Mouse (Mus musculus) thymus, adult 2 months (tissue): Measurements from ENCODE around the gene Dixdc1. TPM values are rescaled to one million over a fixed set of nuclear protein-coding genes. Genes with fewer than 3 reads are reported as not detected.
A peak's percentile ranks its signal among the peaks of the same experiment; 100 is the strongest.
"Not testable (repeated sequence)": the region's sequence is repeated elsewhere in the genome, so short reads cannot be mapped to it uniquely, and the experiment has no call there.

ENCODE experiments used
- DNase-seq: peaks from one replicate; pipeline ENCODE4 v3.0.0; 2021
- H3K27ac ChIP-seq: fragments of 200-500 bp; 2 replicates; pipeline ENCODE4 v1.5.1; 2012; ENCODE audit warnings: low read length, control low read depth; ENCODE audit not compliant: control insufficient read depth, insufficient read depth
- H3K27me3 ChIP-seq: fragments of 200-500 bp; 2 replicates; pipeline ENCODE4 v1.6.1; 2012; ENCODE audit warnings: mild to moderate bottlenecking, low read length, moderate library complexity, mixed read lengths; ENCODE audit not compliant: control insufficient read depth, insufficient read depth
- H3K36me3 ChIP-seq: fragments of 200-500 bp; 2 replicates; pipeline ENCODE4 v1.6.1; 2012; ENCODE audit warnings: mild to moderate bottlenecking, low read length, moderate library complexity; ENCODE audit not compliant: control insufficient read depth, insufficient read depth
- H3K4me1 ChIP-seq: fragments of 200-500 bp; replicated peaks from 2 replicates; pipeline ENCODE4 v1.6.1; 2012; ENCODE audit warnings: low read length; ENCODE audit not compliant: control insufficient read depth, insufficient read depth
- H3K4me3 ChIP-seq: fragments of 200-500 bp; 2 replicates; pipeline ENCODE4 v1.5.1; 2012; ENCODE audit warnings: mild to moderate bottlenecking, low read length, control low read depth, moderate library complexity; ENCODE audit not compliant: control insufficient read depth, insufficient read depth
- CTCF ChIP-seq: fragments of 200-500 bp; IDR thresholded peaks from 2 replicates; pipeline ENCODE4 v1.5.1; 2012; ENCODE audit warnings: mild to moderate bottlenecking, control low read depth, low read length, moderate library complexity, borderline replicate concordance; ENCODE audit not compliant: control insufficient read depth, poor library complexity, insufficient read depth; ENCODE audit errors: extremely low read depth
- POLR2A ChIP-seq: fragments of 200-500 bp; IDR thresholded peaks from 2 replicates; pipeline ENCODE4 v1.6.1; 2012; ENCODE audit warnings: mild to moderate bottlenecking, low read length, control low read depth, moderate library complexity; ENCODE audit not compliant: control insufficient read depth, poor library complexity, insufficient read depth; ENCODE audit errors: extremely low read depth
- WGBS: fragments of 180-500 bp; shearing (Covaris S2); methylation state at CpG from one replicate; pipeline ENCODE4 v1.1.7; 2018; 5-methylcytosine and 5-hydroxymethylcytosine counted together
- polyA plus RNA-seq: library from polyadenylated mRNA; depleted of rRNA; stranded (reverse); fragments of >200 nt; gene quantifications from 2 replicates; pipeline ENCODE4 v1.2.3, GENCODE M21; 2012; rRNA removed

Gene Dixdc1
- polyA plus RNA-seq, 1 experiment, result 0.77 TPM

GRCm38 (mm10) chr9:50633059-50633458 lies 106.3 kb downstream of the Dixdc1 start:
- peak; percentile 9 for DNase-seq
- WGBS, result 76% methylated on average over 2 of the region's 2 CpGs
- Histone ChIP-seq H3K4me1 (no peaks in the 10 kb centered on the region), H3K27ac (no peak overlapping the region), H3K4me3 (no peak overlapping the region), H3K27me3 (no peaks in the 10 kb centered on the region), H3K36me3 (peaks cover 5% of the 10 kb centered on the region)
- no peak for TF ChIP-seq CTCF
- no peak for TF ChIP-seq POLR2A

GRCm38 (mm10) chr9:50632016-50632688 lies 107.2 kb downstream of the Dixdc1 start:
- H3K4me3 ChIP-seq, result no peak overlapping the region
- WGBS, result 89% methylated on average over 6 of the region's 6 CpGs
- H3K27me3 ChIP-seq, result no peaks in the 10 kb centered on the region
- peaks cover 5% of the 10 kb centered on the region for H3K36me3 ChIP-seq
- no peaks in the 10 kb centered on the region for H3K4me1 ChIP-seq
- no peak for DNase-seq
- TF ChIP-seq POLR2A, result no peak
- TF ChIP-seq CTCF, result no peak
- no peak overlapping the region for H3K27ac ChIP-seq

- not testable (repeated sequence) for H3K4me1 ChIP-seq, H3K4me3 ChIP-seq, DNase-seq, H3K36me3 ChIP-seq, H3K27ac ChIP-seq, H3K27me3 ChIP-seq
- WGBS, result 94% methylated on average over 6 of the region's 8 CpGs
Measured at GRCm38 (mm10) chr9:50630903-50631302, 108.4 kb downstream of the Dixdc1 start.

- no peak overlapping the region for H3K4me3 ChIP-seq
- no peaks in the 10 kb centered on the region for H3K27me3 ChIP-seq
- 71% methylated on average over 9 of the region's 9 CpGs for WGBS
- H3K4me1 ChIP-seq, result peaks cover 3% of the 10 kb centered on the region
- peaks cover 21% of the 10 kb centered on the region for H3K36me3 ChIP-seq
- TF ChIP-seq CTCF (no peak), POLR2A (no peak)
- H3K27ac ChIP-seq, result no peak overlapping the region
- DNase-seq, result no peak
Measured at GRCm38 (mm10) chr9:50617794-50618330, 121.5 kb downstream of the Dixdc1 start.

- H3K4me3 ChIP-seq, result peak within 1 kb of the TSS; percentile 75
- WGBS, result under 1% methylated on average over 80 of the region's 81 CpGs
- H3K27ac ChIP-seq, result peak within 1 kb of the TSS; percentile 46
- peak; percentile 83 for DNase-seq
- peaks cover 3% of the 10 kb centered on the region for H3K4me1 ChIP-seq
- H3K36me3 ChIP-seq, result peaks cover 22% of the 10 kb centered on the region
- no peaks in the 10 kb centered on the region for H3K27me3 ChIP-seq
- no peak for TF ChIP-seq CTCF
- TF ChIP-seq POLR2A, result peak; percentile 54; the same call in 1 of the 2 replicates
Measured at GRCm38 (mm10) chr9:50616766-50617603, 122.3 kb downstream of the Dixdc1 start, which contains the start of the genes Pih1d2 and Nkapd1. Gene Pih1d2, plus strand, starts transcription at chr9:50617321. Gene Nkapd1, minus strand, starts transcription at chr9:50617464.

- Histone ChIP-seq H3K4me1 (peaks cover 3% of the 10 kb centered on the region), H3K27me3 (no peaks in the 10 kb centered on the region), H3K27ac (peak overlapping the region; percentile 22; the same call in 1 of the 2 replicates), H3K4me3 (peak overlapping the region; percentile 75), H3K36me3 (peaks cover 29% of the 10 kb centered on the region)
- no peak for TF ChIP-seq POLR2A
- TF ChIP-seq CTCF, result no peak
- DNase-seq, result no peak
- 39% methylated on average over 11 of the region's 11 CpGs for WGBS
Measured at GRCm38 (mm10) chr9:50616161-50616560, 123.2 kb downstream of the Dixdc1 start.

Other genes starting within 250 kb of the Dixdc1 start
- 7.5 and 8.0 TPM in 2 replicates for gene Plet1, start 245.0 kb downstream of the Dixdc1 start, polyA plus RNA-seq
- 45.0 and 51.0 TPM in 2 replicates for gene Pts, start 210.8 kb downstream of the Dixdc1 start, polyA plus RNA-seq
- 3.2 and 5.0 TPM in 2 replicates for gene Il18, start 184.7 kb downstream of the Dixdc1 start, polyA plus RNA-seq
- gene Bco2, start 184.3 kb downstream of the Dixdc1 start, polyA plus RNA-seq, result 0.23 and 0.38 TPM in 2 replicates
- gene Tex12, start 178.2 kb downstream of the Dixdc1 start, polyA plus RNA-seq, result not detected in 2 replicates
- 197 and 210 TPM in 2 replicates for gene Sdhd, start 135.7 kb downstream of the Dixdc1 start, polyA plus RNA-seq
- gene Timm8b, start 135.6 kb downstream of the Dixdc1 start, polyA plus RNA-seq, result 126 and 168 TPM in 2 replicates
- gene Pih1d2, start 122.2 kb downstream of the Dixdc1 start, polyA plus RNA-seq, result 0.69 and 0.85 TPM in 2 replicates
- gene Nkapd1, start 122.1 kb downstream of the Dixdc1 start, polyA plus RNA-seq, result 8.5 and 8.9 TPM in 2 replicates
- 23.8 and 24.5 TPM in 2 replicates for gene Dlat, start 79.7 kb downstream of the Dixdc1 start, polyA plus RNA-seq
- 1.6 and 3.6 TPM in 2 replicates for gene 2310030G06Rik, start 7.0 kb upstream of the Dixdc1 start, polyA plus RNA-seq
- 29.7 and 146 TPM in 2 replicates for gene Cryab, start 11.8 kb upstream of the Dixdc1 start, polyA plus RNA-seq
- gene Hspb2, start 12.8 kb upstream of the Dixdc1 start, polyA plus RNA-seq, result 3.8 and 16.7 TPM in 2 replicates
- gene Fdxacb1, start 28.7 kb upstream of the Dixdc1 start, polyA plus RNA-seq, result 4.5 and 4.7 TPM in 2 replicates
- gene Alg9, start 35.5 kb upstream of the Dixdc1 start, polyA plus RNA-seq, result 23.2 and 23.4 TPM in 2 replicates
- gene 1110032A03Rik, start 36.0 kb upstream of the Dixdc1 start, polyA plus RNA-seq, result 20.0 and 22.4 TPM in 2 replicates
- 17.1 and 19.7 TPM in 2 replicates for gene Ppp2r1b, start 105.8 kb upstream of the Dixdc1 start, polyA plus RNA-seq